Mouse (Mus musculus) intestine, postnatal 0 days (tissue): ENCODE measurements around the gene AU018091. TPM values are rescaled to one million over a fixed set of nuclear protein-coding genes. Genes with fewer than 3 reads are reported as not detected.
A peak's percentile ranks its signal among the peaks of the same experiment; 100 is the strongest.
"Not testable (repeated sequence)": the region's sequence is repeated elsewhere in the genome, so short reads cannot be mapped to it uniquely, and the experiment has no call there.

Source experiments
- ATAC-seq: fragments of 200-750 bp; cut with Nextera tagmentation; 2 replicates; pipeline ENCODE4 v1.8.0; 2017; ENCODE audit warnings: mild to moderate bottlenecking, moderate TSS enrichment, moderate library complexity
- H3K27ac ChIP-seq: fragments of 300-500 bp; sonication (generic); 2 replicates; pipeline ENCODE4 v1.5.1; 2014; ENCODE audit warnings: mild to moderate bottlenecking, low read depth, low read length, moderate library complexity
- H3K27me3 ChIP-seq: fragments of 300-500 bp; sonication (generic); replicated peaks from 2 replicates; pipeline ENCODE4 v1.6.1; 2014; ENCODE audit warnings: low read length, mixed read lengths; ENCODE audit not compliant: control insufficient read depth, insufficient read depth
- H3K36me3 ChIP-seq: fragments of 300-500 bp; sonication (generic); 2 replicates; pipeline ENCODE4 v1.6.1; 2014; ENCODE audit warnings: mild to moderate bottlenecking, moderate library complexity; ENCODE audit not compliant: control insufficient read depth, insufficient read depth
- H3K4me1 ChIP-seq: fragments of 300-500 bp; sonication (generic); replicated peaks from 2 replicates; pipeline ENCODE4 v1.6.1; 2014; ENCODE audit warnings: antibody characterized with exemption, low read length, mixed read lengths; ENCODE audit not compliant: control insufficient read depth, insufficient read depth
- H3K4me2 ChIP-seq: fragments of 300-500 bp; sonication (generic); replicated peaks from 2 replicates; pipeline ENCODE4 v1.6.1; 2014; ENCODE audit warnings: low read depth, mild to moderate bottlenecking, moderate library complexity
- H3K4me3 ChIP-seq: fragments of 300-500 bp; sonication (generic); 2 replicates; pipeline ENCODE4 v1.5.1; 2014; ENCODE audit warnings: low read depth, low read length
- H3K9ac ChIP-seq: fragments of 300-500 bp; sonication (generic); 2 replicates; pipeline ENCODE4 v1.6.1; 2014; ENCODE audit warnings: mild to moderate bottlenecking, low read depth, low read length
- H3K9me3 ChIP-seq: fragments of 300-500 bp; sonication (generic); 2 replicates; pipeline ENCODE4 v1.6.1; 2016; ENCODE audit warnings: mixed run types; ENCODE audit not compliant: control insufficient read depth
- CTCF ChIP-seq: sonication (generic); IDR thresholded peaks from 2 replicates; pipeline ENCODE4 v1.5.1; 2016; ENCODE audit warnings: low read depth, mild to moderate bottlenecking, control low read depth, antibody characterized with exemption, moderate library complexity
- WGBS: fragments of 180-500 bp; shearing (Covaris S2); extraction: QIAGEN DNeasy Blood & Tissue Kit; methylation state at CpG from one replicate; pipeline ENCODE4 v1.1.7; 2014; 5-methylcytosine and 5-hydroxymethylcytosine counted together
- polyA plus RNA-seq: library from polyadenylated mRNA; unstranded; fragments of >200 nt; fragmentation: Nextera tagmentation; extraction: Ambion mirVana; gene quantifications from 2 replicates; pipeline ENCODE4 v1.2.1, GENCODE M21; 2015

AU018091 gene
- polyA plus RNA-seq, 1 experiment from 2014 or later: not detected

GRCm38 (mm10) chr7:3186136-3186535 lies 17.1 kb upstream of the AU018091 start:
- Histone ChIP-seq H3K36me3 (no peaks in the 10 kb centered on the region), H3K4me3 (no peak overlapping the region), H3K4me1 (no peaks in the 10 kb centered on the region), H3K9me3 (no peaks in the 10 kb centered on the region), H3K27me3 (no peaks in the 10 kb centered on the region), H3K9ac (no peak overlapping the region), H3K4me2 (no peak overlapping the region), H3K27ac (no peak overlapping the region)
- ATAC-seq: no peak
- no peak for TF ChIP-seq CTCF
- WGBS: no CpG with 5 or more reads among the region's 1 CpGs

DNA sequence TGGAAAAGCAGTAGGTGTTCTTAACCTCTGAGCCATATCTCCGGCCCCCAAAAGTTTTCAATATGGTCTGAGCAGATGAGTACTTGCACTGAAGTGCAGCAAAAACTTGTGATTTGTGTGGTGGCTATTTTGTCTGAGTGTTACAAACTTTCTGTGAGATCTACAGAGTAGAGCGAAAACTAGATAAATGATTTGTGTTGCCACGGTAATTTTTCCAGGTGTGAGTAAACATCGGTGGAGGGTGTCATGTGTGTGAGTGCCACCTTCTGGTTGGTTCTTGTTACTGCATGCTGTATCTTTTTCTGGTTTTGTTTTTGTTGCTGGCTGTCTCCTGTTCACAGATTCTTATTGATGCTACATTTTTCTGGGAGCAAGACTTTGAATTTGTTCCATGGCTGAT lies 15.4 kb upstream of the AU018091 start:
- Histone ChIP-seq H3K4me2 (no peak overlapping the region), H3K9me3 (no peaks in the 10 kb centered on the region), H3K27ac (no peak overlapping the region), H3K36me3 (no peaks in the 10 kb centered on the region), H3K4me1 (no peaks in the 10 kb centered on the region), H3K27me3 (no peaks in the 10 kb centered on the region), H3K9ac (no peak overlapping the region), H3K4me3 (no peak overlapping the region)
- no peak for ATAC-seq
- peak; percentile 71 for TF ChIP-seq CTCF
- 43% methylated on average over 4 of the region's 4 CpGs for WGBS

GRCm38 (mm10) chr7:3180958-3181357 lies 12.0 kb upstream of the AU018091 start:
- H3K27ac ChIP-seq, ATAC-seq, H3K27me3 ChIP-seq, H3K36me3 ChIP-seq, H3K9ac ChIP-seq, H3K9me3 ChIP-seq, H3K4me2 ChIP-seq, H3K4me1 ChIP-seq, H3K4me3 ChIP-seq: not testable (repeated sequence)
- 93% methylated on average over 24 of the region's 24 CpGs for WGBS

DNA sequence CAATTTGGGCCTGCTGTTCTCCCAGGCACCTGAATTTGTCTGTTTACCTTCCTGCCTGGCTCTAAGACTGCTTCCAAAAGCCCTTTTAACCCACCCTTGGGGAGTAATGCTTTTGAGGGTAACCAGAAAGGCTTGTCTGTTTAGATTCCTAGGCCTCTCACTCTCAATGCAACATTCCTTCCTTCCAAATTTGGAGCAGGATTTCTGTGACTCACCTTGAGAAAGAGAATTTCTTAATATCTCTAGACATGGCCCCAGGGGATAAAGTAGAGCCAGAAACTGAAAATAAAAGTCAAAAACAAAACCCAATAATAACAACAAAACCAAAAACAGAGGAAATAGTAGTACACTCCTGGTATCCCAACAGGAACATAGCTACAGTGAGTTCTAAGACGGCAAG lies 707 bp downstream of the AU018091 start:
- H3K27ac ChIP-seq: no peak overlapping the region
- H3K36me3 ChIP-seq: no peaks in the 10 kb centered on the region
- no peak for ATAC-seq
- no peak overlapping the region for H3K4me3 ChIP-seq
- H3K9ac ChIP-seq: no peak overlapping the region
- H3K9me3 ChIP-seq: no peaks in the 10 kb centered on the region
- 100% methylated on average over 1 of the region's 1 CpGs for WGBS
- no peaks in the 10 kb centered on the region for H3K4me1 ChIP-seq
- H3K4me2 ChIP-seq: no peak overlapping the region
- no peak for TF ChIP-seq CTCF
- no peaks in the 10 kb centered on the region for H3K27me3 ChIP-seq

- no peak overlapping the region for H3K27ac ChIP-seq
- H3K4me3 ChIP-seq: no peak overlapping the region
- H3K4me1 ChIP-seq: no peaks in the 10 kb centered on the region
- H3K9ac ChIP-seq: no peak overlapping the region
- H3K27me3 ChIP-seq: no peaks in the 10 kb centered on the region
- H3K36me3 ChIP-seq: no peaks in the 10 kb centered on the region
- TF ChIP-seq CTCF: no peak
- no peak overlapping the region for H3K4me2 ChIP-seq
- WGBS: 94% methylated on average over 4 of the region's 4 CpGs
- no peaks in the 10 kb centered on the region for H3K9me3 ChIP-seq
- ATAC-seq: no peak
Measured at GRCm38 (mm10) chr7:3166270-3166669, 2.7 kb downstream of the AU018091 start.

DNA sequence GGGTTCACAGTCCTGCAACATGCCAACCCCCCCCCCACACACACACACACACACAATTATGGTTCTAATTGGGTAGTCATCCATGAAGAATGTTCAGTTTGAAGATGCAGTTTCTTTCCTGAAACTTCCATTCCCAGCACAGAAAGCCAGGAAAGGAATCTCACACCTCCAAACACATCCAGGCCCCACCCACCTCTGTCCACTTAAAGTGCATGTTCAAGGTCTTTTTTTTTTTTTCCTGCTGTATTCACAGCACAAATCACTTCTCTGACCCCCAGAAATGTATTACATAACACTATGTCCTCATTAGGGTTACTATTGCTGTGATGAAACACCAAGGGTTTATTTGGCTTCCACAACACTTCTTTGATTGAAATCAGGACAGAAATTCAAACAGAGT lies 4.0 kb downstream of the AU018091 start:
- no peak for ATAC-seq
- H3K27me3 ChIP-seq: no peaks in the 10 kb centered on the region
- H3K27ac ChIP-seq: no peak overlapping the region

GRCm38 (mm10) chr7:3164381-3164780 lies 4.6 kb downstream of the AU018091 start:
- Histone ChIP-seq H3K27ac (no peak overlapping the region), H3K4me1 (no peaks in the 10 kb centered on the region), H3K9ac (no peak overlapping the region), H3K36me3 (no peaks in the 10 kb centered on the region), H3K9me3 (no peaks in the 10 kb centered on the region), H3K4me2 (no peak overlapping the region), H3K4me3 (no peak overlapping the region), H3K27me3 (no peaks in the 10 kb centered on the region)
- no peak for ATAC-seq
- 78% methylated on average over 6 of the region's 6 CpGs for WGBS
- no peak for TF ChIP-seq CTCF

More for the DNA sequence above, 4.0 kb downstream of the AU018091 start:
- H3K9ac ChIP-seq: no peak overlapping the region
- H3K4me2 ChIP-seq: no peak overlapping the region
- H3K4me1 ChIP-seq: no peaks in the 10 kb centered on the region
- TF ChIP-seq CTCF: no peak
- H3K4me3 ChIP-seq: no peak overlapping the region
- H3K9me3 ChIP-seq: no peaks in the 10 kb centered on the region
- H3K36me3 ChIP-seq: no peaks in the 10 kb centered on the region
